Mouse (Mus musculus): ENCODE results near the gene Atg9b.

Atg9b gene

DNA sequence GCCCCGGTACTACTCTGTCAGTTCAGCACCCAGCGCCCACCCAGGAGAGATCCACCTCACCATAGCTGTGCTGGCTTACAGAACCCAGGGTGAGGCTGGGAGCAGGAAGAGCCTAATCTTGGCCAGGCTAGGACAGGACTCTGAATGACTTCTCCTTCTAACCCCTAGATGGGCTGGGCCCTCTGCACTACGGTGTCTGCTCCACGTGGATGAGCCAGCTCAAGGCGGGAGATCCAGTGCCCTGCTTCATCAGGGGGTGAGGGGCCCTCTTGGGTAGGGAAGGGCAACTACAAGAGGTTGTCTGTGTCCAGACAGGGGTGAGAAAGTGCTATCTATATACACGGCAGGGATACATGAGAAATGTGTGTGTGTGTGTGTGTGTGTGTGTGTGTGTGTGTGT is 10.5 kb downstream of the Atg9b start:
- no peak for DNase-seq (ENCODE audit: low read depth)

DNA sequence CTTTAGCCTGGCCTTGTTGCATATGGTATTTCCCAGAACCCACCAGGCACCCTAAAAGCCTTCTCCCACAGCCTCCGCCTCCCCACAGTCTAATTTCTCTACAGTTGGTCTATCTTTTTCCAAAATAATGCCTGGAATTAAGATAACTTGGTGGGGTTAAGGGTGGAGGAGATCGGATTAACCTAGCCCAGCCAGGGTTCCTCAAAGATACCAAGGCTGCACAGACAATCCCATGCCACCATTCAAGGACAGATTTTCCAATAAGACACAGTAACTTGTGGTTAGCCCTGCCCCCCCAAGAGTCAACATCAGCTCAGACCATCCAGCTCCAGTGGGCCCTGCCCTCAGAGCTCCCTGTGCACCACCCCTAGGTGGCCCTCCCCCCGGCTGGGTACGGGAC is 11.4 kb downstream of the Atg9b start:
- no peak for DNase-seq (ENCODE audit: low read depth)

DNA sequence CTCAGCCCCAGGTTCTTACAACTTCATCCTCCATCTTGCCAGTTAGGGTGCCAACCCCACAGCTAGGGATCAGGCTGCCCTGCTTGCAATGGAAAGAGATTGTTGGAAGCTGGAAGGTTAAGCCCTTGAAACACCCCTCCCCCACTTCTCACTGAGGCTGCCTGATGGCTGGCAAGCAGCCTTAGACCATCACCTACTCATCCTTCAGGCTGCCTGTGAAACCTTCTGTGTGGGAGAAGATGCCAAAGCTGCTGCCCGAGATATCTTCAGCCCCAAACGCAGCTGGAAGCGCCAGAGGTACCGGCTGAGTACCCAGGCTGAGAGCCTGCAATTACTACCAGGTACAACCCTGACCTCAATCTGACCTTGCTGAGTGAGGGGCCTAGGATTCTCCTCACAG is 12.4 kb downstream of the Atg9b start:
- DNase-seq (ENCODE audit: low read depth) = no peak

DNA sequence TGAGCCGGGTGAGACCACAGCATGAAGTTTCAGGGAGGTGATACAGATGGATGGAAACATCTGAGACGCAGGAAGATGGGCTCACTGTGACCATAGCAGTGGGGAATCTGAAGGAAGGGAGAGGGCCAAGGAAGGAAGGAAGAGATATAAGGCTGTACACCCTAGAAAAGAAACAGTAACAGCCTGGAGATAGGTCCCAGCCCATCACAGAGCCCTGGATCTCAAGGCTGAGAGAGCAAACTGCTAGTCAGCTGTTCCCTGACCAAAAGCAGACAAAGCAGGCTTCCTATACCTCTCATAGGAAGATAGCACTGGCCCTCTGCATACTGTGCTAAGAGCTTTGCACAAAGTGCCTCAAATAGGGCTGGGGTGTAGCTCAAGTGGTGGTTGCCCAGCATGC is 13.2 kb downstream of the Atg9b start:
- DNase-seq (ENCODE audit: low read depth) = no peak

DNA sequence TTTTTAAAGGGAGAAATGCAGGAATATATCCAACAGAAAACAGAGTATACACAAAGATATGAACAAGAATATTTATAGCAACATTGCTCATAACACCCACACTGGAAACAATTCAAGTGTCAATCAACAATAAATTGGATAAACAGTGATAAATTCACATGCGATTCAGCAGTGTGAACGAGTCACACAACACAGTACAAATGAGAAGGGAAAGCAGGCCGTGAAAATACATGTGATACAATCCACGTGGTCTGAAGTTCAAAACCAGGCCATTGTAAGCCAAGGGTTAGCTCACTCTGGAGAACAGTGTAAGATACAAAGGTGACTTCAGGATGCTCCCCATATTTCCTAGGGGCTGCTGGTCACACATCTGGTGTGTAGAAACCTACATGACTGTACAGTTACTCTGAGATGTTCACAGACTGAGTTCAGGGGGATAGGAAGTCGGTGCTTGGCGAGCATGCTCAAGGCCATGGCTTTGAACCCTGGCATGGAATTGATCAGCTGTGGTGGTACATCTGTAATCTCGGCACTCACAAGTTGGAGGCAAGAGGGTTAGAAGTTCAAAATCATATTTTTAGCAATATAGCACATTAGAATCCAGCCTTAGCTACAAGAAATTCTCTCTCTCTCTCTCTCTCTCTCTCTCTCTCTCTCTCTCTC is 17.1 kb downstream of the Atg9b start:
- DNase-seq (ENCODE audit: low read depth) = no peak

DNA sequence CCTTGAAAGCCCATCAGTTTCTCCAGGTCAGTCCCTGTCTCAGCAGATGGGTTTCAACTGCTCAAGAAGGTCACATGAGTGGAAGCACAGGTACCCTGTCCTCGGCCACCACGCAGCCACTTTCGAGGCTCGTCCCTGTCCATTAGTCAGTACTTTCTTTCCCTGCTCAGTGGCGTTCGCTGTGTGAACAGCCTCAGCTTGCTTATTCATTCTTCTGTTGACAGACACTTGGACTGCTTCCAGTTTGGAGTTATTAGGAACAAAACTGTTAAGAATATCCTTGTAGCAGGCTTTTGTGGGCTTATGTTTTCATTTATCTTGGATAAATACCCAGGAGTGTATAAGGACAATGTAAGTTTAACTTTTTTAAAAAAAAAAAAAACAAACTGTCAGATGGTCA is 17.7 kb downstream of the Atg9b start:
- no peak for DNase-seq (ENCODE audit: low read depth)

DNA sequence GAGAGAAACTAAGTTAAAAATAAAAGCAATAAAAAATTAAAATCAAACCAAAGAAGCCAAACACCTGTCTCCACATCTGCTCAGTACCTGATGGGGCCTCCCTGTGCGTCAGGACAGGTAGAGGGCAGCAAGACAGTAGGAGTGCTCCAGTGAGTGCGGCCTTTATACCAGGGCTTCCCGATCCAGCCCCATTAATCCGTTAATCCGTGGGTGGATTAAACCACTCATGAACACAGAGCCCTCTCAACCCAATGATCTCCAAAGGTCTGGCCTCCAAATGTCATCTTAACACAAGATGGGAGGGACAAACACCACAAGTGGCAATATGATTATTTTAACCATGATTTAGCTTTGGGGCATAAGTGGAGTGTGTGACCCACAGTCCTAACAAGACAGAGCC is 18.1 kb downstream of the Atg9b start:
- no peak for DNase-seq (ENCODE audit: low read depth)

DNA sequence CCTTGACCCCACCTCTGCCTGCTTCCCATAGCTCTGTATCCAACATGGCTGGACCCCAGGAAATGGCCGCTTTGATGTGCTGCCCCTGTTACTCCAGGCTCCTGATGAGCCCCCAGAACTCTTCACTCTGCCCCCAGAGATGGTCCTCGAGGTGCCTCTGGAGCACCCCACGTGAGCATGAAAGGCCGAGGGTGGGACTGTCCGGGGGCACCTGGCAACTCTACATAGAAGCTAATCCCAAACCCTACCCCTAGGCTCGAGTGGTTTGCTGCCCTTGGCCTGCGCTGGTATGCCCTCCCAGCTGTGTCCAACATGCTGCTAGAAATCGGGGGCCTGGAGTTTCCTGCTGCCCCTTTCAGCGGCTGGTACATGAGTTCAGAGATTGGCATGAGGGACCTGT is 22.2 kb downstream of the Atg9b start:
- no peak for DNase-seq (ENCODE audit: low read depth)

DNA sequence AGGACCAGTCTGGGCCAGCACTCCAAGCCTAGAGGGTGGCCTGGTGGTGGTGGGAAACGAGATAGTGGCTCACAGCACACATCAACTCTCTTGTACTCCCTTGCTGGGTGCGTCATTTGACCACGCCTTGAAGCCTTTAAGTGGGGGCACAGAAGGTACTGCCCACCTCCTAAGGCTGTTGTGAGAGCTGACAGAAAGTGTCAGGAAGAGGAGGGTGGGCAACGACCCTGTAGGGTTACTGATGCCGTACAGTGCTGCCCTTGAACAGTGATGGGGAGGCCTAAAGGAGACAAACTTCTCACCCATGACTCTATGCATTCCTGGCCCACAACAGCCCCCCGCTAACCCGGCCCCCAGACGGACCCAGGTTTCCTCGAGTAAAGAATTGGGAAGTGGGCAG is 25.5 kb downstream of the Atg9b start:
- no peak for DNase-seq (ENCODE audit: low read depth)

DNA sequence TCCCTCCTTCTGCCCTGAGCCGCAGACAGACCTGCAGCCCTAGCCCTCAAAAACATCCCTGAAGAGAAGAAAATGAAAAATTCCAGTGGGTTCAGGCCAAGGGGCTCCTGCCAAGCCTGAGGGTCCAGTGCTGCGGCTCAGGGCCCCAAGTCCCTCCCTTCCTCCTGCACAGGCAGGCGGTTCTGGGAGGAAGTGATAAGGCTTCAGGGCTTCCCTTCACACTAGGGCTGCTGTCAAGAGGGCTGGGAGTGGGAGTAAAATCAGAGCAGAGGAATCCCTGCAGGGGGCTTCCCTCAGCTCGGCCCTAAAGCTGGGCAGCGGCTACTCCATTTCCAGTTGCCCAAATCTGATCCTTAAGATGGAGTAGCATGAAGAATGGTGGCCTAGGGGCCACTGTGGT is 26.4 kb downstream of the Atg9b start:
- DNase-seq (ENCODE audit: low read depth) = no peak

DNA sequence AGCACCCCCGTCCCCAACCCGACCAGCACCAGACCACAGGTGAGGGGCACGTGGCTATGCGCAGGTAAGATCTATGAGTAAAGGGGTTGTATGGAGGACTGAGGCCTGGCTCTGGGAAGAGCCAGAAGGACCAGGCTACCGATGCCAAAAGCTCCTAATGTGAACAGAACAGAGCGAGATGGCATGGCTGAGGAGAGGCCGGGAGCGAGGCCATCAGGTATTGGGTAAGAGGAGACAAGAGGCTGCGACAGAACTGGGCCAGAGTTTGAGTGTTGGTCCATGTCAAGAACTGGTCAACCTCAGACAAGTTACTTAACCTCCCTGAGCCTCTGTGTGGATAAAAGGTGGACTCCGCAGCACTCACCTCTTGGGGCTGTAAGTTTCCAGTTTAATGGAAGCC is 27.0 kb downstream of the Atg9b start:
- no peak for DNase-seq (ENCODE audit: low read depth)

DNA sequence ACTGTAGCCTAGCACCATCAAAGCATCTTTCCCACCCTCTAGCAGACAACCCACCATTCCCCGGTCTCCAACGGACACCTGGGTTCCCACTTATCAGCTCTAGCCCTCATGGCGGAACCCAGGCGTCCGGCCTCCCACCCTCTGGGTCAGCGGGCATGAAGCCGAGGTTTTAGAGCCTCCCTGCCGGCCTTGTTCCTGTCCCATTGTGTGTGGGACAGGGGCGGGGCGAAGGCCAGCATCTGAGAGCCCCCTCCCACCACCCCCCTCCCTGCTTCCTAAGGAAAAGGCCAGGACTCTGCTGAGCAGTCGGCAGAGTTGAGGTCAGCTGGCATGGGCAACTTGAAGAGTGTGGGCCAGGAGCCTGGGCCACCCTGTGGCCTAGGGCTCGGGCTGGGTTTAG is 27.4 kb downstream of the Atg9b start, which contains the start of gene Nos3:
Nos3 (plus strand) TSS at position 303 of the 400 bp plus-strand sequence.
- DNase-seq (ENCODE audit: low read depth) = no peak

DNA sequence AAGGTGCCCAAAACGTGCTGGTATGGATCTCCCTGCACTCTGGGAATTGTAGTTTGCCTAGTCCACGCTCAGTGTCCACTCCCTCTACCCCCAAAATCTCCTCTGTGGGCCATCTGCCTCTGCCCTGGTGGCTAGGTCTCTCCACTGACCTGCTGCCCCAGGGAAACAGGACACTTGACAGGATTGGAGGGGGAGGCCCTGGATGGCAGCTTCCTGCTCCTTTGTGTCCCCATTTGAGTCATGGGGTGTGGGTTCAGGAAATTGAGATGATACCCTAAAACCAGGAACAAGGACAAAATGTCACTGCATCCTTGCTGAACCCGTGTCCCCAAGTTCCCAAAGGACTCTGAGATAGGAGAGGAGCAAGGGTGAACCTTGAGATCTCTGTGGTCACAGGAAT is 27.9 kb downstream of the Atg9b start:
- no peak for DNase-seq (ENCODE audit: low read depth)

DNA sequence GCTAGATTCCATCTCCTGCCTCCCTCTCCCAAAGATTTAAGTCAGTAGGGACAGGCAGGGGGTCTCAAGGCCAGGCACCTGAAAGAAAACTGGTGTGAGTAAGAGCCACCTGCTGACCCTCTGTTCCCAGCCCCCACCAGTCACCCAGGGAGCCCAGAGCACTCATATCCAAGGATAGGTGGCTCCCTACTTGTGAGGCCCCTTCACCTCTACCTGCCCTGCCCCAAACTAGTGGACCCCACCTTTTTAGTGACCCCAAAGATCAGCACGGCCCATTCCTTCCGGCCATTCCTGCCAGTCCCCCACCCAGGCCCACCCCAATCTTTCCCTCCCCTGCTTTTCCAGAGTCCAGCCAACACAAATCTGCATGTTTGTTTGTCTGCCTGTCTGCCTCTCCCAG is 28.5 kb downstream of the Atg9b start:
- no peak for DNase-seq (ENCODE audit: low read depth)

DNA sequence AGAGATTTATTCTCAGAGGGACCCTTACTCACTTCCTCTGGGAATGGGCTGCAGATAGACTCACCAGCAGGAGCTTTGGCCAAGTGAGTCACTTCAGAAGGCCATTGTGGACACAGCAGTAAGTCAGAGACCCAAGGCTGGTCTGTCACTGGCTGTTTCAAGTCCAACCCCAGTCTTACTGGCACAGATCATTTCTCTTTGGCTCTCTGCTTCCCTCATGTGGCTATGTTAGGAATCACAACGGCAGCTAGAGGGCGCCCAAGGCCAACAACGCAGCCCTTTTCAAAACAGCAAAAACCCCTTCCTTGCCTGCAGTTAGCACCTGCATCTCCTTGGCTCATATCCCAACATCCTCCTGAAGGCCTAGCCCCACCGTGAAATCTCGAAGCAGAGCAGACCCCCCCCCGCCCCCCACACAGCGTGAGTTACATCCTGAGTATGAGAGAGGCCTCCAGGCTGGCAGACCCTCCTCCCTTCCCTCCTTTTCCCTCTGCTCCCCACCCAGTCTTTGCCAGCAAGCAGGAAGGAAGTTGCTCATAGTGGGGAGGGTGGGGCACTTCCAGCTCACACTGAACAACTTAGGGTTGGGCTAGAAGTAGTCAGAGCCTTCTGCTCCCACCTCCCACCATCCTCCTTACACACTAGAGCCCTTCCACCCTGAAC is 31.0 kb downstream of the Atg9b start:
- DNase-seq (ENCODE audit: low read depth) = peak; percentile 81

DNA sequence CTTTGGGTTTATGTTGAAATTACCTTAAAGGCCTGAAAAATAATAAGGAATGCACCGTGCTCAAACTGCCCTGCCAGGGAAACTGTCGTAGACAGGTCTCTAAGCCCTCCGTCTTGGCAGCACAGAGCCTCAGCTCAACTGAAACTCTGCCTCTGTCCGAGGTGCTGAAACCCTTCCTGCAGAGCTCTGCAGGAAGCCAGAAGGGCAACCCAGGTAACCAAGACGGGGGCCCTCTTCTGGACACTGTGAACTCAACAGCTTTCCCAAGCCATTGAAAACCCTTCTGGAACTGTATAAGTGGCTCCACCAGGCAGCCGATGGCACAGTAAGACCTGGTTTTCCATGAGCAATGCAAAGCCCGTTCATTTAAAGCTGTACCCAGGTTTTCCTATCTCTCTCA is 34.5 kb downstream of the Atg9b start:
- DNase-seq (ENCODE audit: low read depth) = peak; percentile 80

DNA sequence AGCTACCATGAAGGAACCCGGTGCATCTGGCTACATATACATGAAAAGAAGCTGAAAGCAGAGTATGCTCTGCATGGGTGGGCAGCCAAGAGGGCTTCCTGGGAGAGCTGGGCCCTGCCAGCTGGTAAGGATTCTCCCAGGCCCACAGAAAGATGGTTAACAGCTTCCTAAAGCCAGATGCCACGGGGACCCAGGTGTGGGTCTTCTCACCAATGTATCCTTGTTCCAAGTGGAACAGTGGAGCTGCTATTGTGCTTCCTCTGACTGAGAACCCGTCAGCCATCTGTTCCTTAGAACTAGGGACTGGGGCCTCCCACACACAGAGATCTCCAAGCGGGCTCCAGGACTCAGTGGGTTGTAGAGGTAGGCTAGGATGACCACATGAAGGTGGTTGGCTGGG is 35.2 kb downstream of the Atg9b start:
- DNase-seq (ENCODE audit: low read depth) = no peak

DNA sequence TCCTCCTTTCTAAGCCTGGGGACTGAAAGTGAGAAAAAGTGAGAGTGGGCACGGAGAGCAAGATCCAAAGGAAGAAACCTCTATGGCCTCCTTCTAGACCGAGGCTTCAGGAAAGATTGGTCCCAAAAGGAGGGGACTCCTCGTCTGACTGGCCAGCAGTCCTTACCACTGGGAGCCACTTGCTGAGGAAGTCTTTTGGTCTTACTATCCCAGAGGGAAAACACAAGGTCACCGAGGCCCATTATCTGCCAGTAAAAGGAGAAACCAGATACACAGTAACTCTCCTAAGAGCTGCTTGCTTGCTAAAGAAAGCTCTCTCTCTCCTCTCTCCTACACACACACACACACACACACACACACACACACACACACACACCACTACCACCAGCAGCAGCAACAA is 38.6 kb downstream of the Atg9b start:
- DNase-seq (ENCODE audit: low read depth) = no peak

DNA sequence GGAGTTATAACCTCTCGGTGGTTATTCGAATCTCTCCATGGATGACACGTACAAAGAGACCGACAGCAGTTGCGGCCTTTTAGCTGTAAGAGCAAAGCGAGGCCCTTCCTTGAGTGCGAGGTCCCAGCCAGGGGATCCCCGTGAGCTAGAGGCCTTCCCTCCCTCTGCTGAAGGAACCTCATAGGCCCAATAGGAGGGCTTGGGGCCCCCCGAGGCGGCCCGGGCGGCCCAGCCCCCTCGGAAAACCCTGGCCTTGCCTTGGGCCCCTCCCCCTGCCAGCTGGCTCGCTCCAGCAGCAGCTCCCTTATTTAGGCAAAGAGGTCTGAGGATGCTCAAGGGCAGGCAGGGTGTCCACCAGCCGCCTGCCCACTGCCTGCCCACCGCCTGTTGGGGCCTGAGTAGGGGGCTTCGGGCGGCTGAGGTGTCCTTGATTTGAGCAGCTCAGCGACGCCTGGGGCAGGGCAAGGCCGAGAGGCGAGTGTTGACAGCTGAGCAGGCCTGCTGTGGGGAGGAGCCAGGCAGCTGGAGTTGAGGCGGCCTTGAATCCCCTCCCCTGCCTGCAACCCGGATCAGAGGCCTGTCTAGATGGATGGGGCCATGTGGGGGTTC is 39.6 kb downstream of the Atg9b start:
- DNase-seq (ENCODE audit: low read depth) = no peak

DNA sequence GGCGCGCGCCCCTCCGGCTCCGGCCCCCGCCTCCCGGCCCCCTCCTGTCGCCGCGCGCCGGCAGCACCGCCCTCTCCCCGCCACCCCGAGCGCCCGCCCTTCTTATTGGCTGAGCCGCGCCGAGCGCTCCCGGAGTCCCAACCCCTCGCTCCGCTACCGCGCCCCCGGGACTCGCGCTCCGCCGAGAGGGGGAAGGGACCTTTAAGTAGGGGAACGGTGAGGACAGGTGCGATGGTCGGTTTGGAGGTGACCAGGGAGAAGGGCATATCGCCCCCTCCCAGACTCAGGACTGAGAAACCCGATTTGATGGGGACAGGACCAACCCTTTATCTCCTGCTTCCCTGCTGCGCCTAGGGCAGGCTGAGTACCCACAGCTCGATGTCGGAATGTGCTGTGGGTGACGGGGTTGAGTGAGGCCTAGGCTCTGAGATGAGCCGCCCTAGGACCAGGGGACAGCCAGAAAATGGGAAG is 40.2 kb downstream of the Atg9b start:
- DNase-seq (ENCODE audit: low read depth) = peak; percentile 48

DNA sequence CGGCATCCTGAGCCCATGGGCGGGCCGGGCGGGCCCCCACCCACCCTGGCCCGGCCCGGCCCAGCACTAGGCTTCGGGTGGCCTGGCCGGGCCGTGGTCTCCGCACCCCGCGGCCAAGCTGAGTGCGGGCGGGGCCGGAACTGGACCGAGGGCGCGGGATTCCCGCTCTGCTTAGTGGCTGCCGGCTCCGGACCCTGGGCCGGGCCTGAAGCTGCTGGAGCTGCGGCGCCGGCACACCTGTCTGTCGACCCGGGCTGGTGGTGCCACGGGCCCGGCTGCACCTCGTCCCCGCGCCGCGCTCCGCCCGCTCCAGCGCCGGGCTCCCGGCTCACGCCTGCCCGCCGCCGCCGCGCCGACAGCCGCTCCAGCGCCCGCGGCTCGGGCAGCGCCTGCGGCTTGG is 40.7 kb downstream of the Atg9b start, which contains the start of gene Kcnh2:
Kcnh2 (minus strand) TSS at position 327 of the 400 bp plus-strand sequence.
- no peak for DNase-seq (ENCODE audit: low read depth)

DNA sequence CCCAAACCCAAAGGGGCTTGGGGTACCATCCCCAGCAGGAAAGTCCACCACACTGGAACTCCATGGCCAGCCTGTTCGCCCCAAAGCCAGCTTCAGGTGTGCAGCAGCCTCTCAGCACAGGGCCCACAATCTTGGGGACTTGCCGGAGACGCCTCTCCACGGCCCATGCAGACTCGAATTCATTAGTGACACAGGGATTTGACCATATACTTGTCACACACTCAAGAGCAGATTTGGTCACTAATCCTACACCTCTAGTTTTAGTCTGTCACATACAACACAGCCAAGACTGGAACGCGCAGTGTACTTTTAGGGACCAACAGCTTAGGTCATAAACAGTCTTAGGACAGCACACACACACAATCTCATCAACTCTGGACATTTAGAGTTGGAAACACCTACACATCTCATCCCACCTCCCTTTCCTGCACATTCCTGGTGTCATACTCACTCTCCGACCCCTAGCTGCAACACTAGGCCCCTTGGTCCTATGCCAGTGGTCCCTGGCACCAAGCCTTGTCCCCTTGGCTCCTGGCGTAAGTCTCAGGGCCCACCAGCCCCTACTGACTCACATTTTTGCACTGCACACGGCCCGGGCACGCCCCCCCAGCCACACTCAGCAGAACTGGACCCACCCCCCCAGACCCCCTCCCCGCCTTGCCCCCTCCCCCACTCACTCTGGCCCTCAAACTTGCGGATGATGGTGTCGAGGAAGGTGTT is 41.3 kb downstream of the Atg9b start:
- no peak for DNase-seq (ENCODE audit: low read depth)

DNA sequence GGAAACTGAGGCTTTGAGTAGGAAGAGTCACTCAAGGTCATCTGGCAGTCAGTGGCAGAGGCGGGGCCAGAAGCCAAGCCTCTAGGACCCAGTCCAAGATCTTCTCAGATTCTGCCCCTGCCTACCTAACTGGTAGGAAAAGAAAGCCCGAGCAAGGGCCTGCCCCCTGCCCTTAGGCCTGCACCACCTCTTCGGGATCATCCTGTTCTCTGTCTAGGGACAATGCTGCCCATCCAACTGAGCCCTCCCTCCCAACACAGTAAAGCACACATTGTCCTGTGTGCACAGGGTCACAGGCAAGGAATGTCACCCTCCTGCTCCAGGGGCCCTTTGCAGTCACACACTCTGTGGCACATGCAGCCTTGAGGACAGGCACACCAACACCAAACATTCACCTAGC is 41.9 kb downstream of the Atg9b start:
- DNase-seq (ENCODE audit: low read depth) = no peak

Measured in c-Kit-positive CD71-negative TER-119-negative erythroid progenitor cells, embryonic 14.5 days (primary cell).